ENCODE assay signal across 8 mouse cellular contexts in the genomic region with DNA sequence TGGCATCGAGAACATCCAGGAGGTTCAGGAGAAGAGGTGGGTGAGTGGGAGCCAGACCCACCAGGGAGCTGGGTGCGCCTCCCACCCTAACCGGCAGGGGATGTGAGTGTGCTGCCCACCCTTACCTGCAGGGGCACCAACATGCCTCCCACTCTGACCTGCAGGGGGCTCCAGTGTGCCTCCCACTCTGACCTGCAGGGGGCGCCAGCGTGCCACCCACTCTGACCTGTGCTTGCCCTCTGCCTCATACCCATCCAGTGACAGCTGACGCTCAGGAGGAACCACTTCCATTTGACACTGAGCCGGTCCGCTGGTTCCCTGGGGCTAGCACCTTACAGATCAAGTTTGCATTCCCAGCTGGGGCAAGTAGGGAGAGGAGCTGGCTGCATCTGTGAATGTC.
DNase-seq lines count a peak whose midpoint lies in the region; ATAC-seq and TF ChIP-seq lines count a peak whose summit lies in the region.

No protein-coding gene starts in this region.

- H3K27me3 ChIP-seq in midbrain, embryonic 10.5 days (ENCODE audit: low read depth, poor library complexity, severe bottlenecking): peaks cover 80% of the 10 kb centered on the region
- 0 out of 2 replicates have a peak, but pooled peaks cover 3% of the 10 kb centered on the region for H3K27me3 ChIP-seq in midbrain, embryonic 14.5 days (ENCODE audit: control insufficient read depth, insufficient read depth, low read length)
- H3K27me3 ChIP-seq in heart, embryonic 14.5 days (ENCODE audit: control insufficient read depth, insufficient read depth, low read length): peaks cover 52% of the 10 kb centered on the region
- H3K27me3 ChIP-seq in liver, postnatal 0 days (ENCODE audit: insufficient read depth, low read length): peaks cover 29% of the 10 kb centered on the region

- H3K9me3 ChIP-seq in midbrain, embryonic 10.5 days (replicated peaks): no peaks in the 10 kb centered on the region
- H3K9me3 ChIP-seq in midbrain, embryonic 14.5 days (ENCODE audit: control insufficient read depth, low read length): no peaks in the 10 kb centered on the region
- H3K9me3 ChIP-seq in heart, embryonic 14.5 days (ENCODE audit: control insufficient read depth, low read length): no peaks in the 10 kb centered on the region
- no peaks in the 10 kb centered on the region for H3K9me3 ChIP-seq in liver, postnatal 0 days (ENCODE audit: low read length)

- H3K9ac ChIP-seq in midbrain, embryonic 14.5 days (replicated peaks; ENCODE audit: low read length): no peak overlapping the region
- H3K9ac ChIP-seq in heart, embryonic 14.5 days (ENCODE audit: low read length): peak overlapping the region; percentile 51; the same call in 1 of the 2 replicates
- no peak overlapping the region for H3K9ac ChIP-seq in liver, postnatal 0 days (replicated peaks)

- WGBS in midbrain, embryonic 10.5 days: 49% methylated on average over 8 of the region's 8 CpGs
- WGBS in midbrain, embryonic 14.5 days: 44% methylated on average over 8 of the region's 8 CpGs
- WGBS in heart, embryonic 14.5 days: 43% methylated on average over 8 of the region's 8 CpGs
- 36% methylated on average over 8 of the region's 8 CpGs for WGBS in liver, postnatal 0 days (ENCODE audit: insufficient replicate concordance)

- TF ChIP-seq EP300 in liver, postnatal 0 days (IDR thresholded peaks at IDR 0.05; ENCODE audit: low read depth): no peak

- H3K4me1 ChIP-seq in midbrain, embryonic 10.5 days: peaks cover 75% of the 10 kb centered on the region
- H3K4me1 ChIP-seq in midbrain, embryonic 14.5 days (ENCODE audit: control insufficient read depth, insufficient read depth, low read length): peaks cover 28% of the 10 kb centered on the region
- H3K4me1 ChIP-seq in heart, embryonic 14.5 days (ENCODE audit: control insufficient read depth in 2 of 2, insufficient read depth in 2 of 2, low read length in 2 of 2): peaks cover 0 to under 1% of the 10 kb centered on the region in 2 experiments; a peak in 1 of 4 replicates
- no peaks in the 10 kb centered on the region for H3K4me1 ChIP-seq in liver, postnatal 0 days (ENCODE audit: insufficient read depth)

- 0 out of 2 replicates have a peak overlapping the region, but pooled peaks have one; percentile 42 for H3K4me3 ChIP-seq in midbrain, embryonic 10.5 days
- H3K4me3 ChIP-seq in midbrain, embryonic 14.5 days (replicated peaks; ENCODE audit: low read depth, low read length): no peak overlapping the region
- H3K4me3 ChIP-seq in heart, embryonic 14.5 days (ENCODE audit: control insufficient read depth in 1 of 2, insufficient read depth in 1 of 2, low read depth in 1 of 2, low read length in 2 of 2): peak overlapping the region; percentile 23 to 24; a peak in 3 of 4 replicates
- H3K4me3 ChIP-seq in liver, postnatal 0 days (ENCODE audit: low read depth, low read length): no peak overlapping the region

- peak; percentile 100 for TF ChIP-seq CTCF in liver, postnatal 0 days (IDR thresholded peaks at IDR 0.05; ENCODE audit: low read depth)

- no peak overlapping the region for H3K4me2 ChIP-seq in midbrain, embryonic 14.5 days (ENCODE audit: low read length)
- peak overlapping the region; percentile 54 for H3K4me2 ChIP-seq in heart, embryonic 14.5 days (ENCODE audit: low read length)
- H3K4me2 ChIP-seq in liver, postnatal 0 days (ENCODE audit: low read depth, low read length): peak overlapping the region; percentile 50

- ATAC-seq in midbrain, embryonic 14.5 days (ENCODE audit: low FRiP score, low TSS enrichment): no peak
- no peak for ATAC-seq in heart, embryonic 14.5 days (ENCODE audit: insufficient number of reproducible peaks, insufficient read depth, low FRiP score, low read depth)
- ATAC-seq in liver, postnatal 0 days: peak; percentile 73
- ATAC-seq in activated CD4-positive, CD25-positive, alpha-beta regulatory T cell, adult 4 months: no peak

- peak; percentile 67 for DNase-seq in midbrain, embryonic 10.5 days (ENCODE audit: low spot score)
- DNase-seq in midbrain, embryonic 14.5 days: no peak
- DNase-seq in NIH3T3 (ENCODE audit: low read depth): peak; percentile 39
- DNase-seq in cerebellum, postnatal 14 days: peak; percentile 54 to 78
- peak; percentile 83 for DNase-seq in liver, postnatal 0 days
- DNase-seq in spleen, adult 18-20 months: peak; percentile 67 to 75

- H3K27ac ChIP-seq in midbrain, embryonic 10.5 days (replicated peaks): peak overlapping the region; percentile 79
- H3K27ac ChIP-seq in midbrain, embryonic 14.5 days (replicated peaks; ENCODE audit: low read depth, low read length): no peak overlapping the region
- no peak overlapping the region for H3K27ac ChIP-seq in heart, embryonic 14.5 days (replicated peaks in 1 of 2; ENCODE audit: control insufficient read depth in 1 of 2, insufficient read depth in 1 of 2, low read depth in 2 of 2, low read length in 2 of 2)
- H3K27ac ChIP-seq in liver, postnatal 0 days (ENCODE audit: low read depth): no peak overlapping the region

- no peaks in the 10 kb centered on the region for H3K36me3 ChIP-seq in midbrain, embryonic 10.5 days
- H3K36me3 ChIP-seq in midbrain, embryonic 14.5 days (ENCODE audit: control insufficient read depth, insufficient read depth, low read length): 0 out of 2 replicates have a peak, but pooled peaks cover 4% of the 10 kb centered on the region
- no peaks in the 10 kb centered on the region for H3K36me3 ChIP-seq in heart, embryonic 14.5 days (ENCODE audit: control insufficient read depth, insufficient read depth, low read length)
- no peaks in the 10 kb centered on the region for H3K36me3 ChIP-seq in liver, postnatal 0 days (replicated peaks; ENCODE audit: insufficient read depth, low read length)

Comparison
In these comparisons a context has a peak if more than half of its experiments do, and no peak if none do; other contexts are left out.
1. H3K4me3 ChIP-seq: peak in midbrain, embryonic 10.5 days (single experiment) and heart, embryonic 14.5 days (2 of 2); none in midbrain, embryonic 14.5 days (single experiment) and liver, postnatal 0 days (single experiment).